Mouse (Mus musculus): ENCODE measurements around the gene Meis1.

DNA sequence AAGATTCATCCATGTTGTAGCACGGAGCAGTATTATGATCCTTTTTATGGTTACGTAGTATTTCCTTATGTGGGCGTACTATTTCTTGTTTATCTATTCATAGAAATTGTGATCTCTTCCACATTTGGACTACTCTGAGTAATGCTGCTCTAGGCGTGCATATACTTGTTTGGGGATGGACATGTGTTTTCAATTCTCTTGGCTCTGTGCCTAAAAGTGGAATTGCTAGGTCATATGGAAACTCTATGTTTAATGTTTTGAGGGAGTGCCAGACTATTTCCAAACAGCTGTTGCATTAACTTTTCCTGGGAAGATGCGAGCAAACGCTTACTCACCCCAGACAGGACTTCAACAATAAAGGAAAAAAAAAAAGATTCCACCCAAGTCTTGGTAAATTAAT, 173.3 kb downstream of the Meis1 start:
- no peak for TF ChIP-seq CTCF (IDR thresholded peaks at IDR 0.05; ENCODE audit: borderline replicate concordance, insufficient read depth, low read length)
- TF ChIP-seq POLR2A (IDR thresholded peaks at IDR 0.05; ENCODE audit: low read depth, low read length), result no peak

Measured in embryonic fibroblast, embryonic 13.5 days (primary cell).